Mouse (Mus musculus) embryo, embryonic 10.5 days (tissue): ENCODE data around the gene Ttc26.

ENCODE experiments used
- DNase-seq: peaks from one replicate; pipeline ENCODE4 v3.0.0-alpha.2; 2015; ENCODE audit warnings: low spot score

The Ttc26 gene

DNA sequence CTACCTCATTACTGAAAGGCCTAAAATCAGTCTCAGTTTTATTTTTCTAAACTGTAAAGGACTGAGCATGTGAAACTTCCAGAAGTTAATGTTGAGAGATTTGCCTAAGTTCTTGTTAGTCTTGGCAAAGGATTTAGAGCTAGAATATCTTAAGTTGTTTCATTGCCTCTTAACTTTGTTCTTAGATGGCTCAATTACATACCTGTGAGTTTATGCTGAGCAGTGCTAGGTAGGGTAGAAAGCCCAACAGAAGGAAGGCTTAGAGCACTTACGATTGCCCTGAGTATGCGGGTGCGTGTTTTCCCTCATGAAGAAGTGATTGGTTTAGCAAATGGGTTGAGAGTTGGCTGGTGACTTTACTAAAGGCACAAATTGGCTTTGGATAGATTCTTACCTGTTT is 76.8 kb downstream of the Ttc26 start:
- no peak for DNase-seq

- DNase-seq: no peak
Observed at GRCm38 (mm10) chr6:38469591-38469990, 88.3 kb downstream of the Ttc26 start.
